Mouse (Mus musculus) C2C12 (cell line): ENCODE measurements around the gene Grip1.

Source experiments
- CEBPB ChIP-seq: IDR thresholded peaks from one replicate; pipeline ENCODE4 v1.6.1; 2011; ENCODE audit warnings: low read depth, mild to moderate bottlenecking, control low read depth, moderate library complexity
- CTCF ChIP-seq: IDR thresholded peaks from one replicate; pipeline ENCODE4 v1.5.1; 2011; ENCODE audit not compliant: control insufficient read depth, insufficient read depth, insufficient read length
- FOSL1 ChIP-seq: IDR thresholded peaks from one replicate; pipeline ENCODE4 v1.8.0; 2011; ENCODE audit warnings: mild to moderate bottlenecking, low read length; ENCODE audit not compliant: poor library complexity, insufficient read depth, severe bottlenecking
- MAX ChIP-seq: IDR thresholded peaks from one replicate; pipeline ENCODE4 v1.6.1; 2011; ENCODE audit warnings: mild to moderate bottlenecking, control low read depth
- MYOD1 ChIP-seq: IDR thresholded peaks from one replicate; pipeline ENCODE4 v1.6.1; 2011; ENCODE audit warnings: low read depth; ENCODE audit not compliant: control insufficient read depth, insufficient read length
- MYOG ChIP-seq: IDR thresholded peaks from one replicate; pipeline ENCODE4 v1.6.1; 2011; ENCODE audit not compliant: control insufficient read depth, insufficient read length; ENCODE audit errors: extremely low read depth
- USF1 ChIP-seq: IDR thresholded peaks from one replicate; pipeline ENCODE4 v1.6.1; 2011; ENCODE audit warnings: low read depth, mild to moderate bottlenecking, control low read depth, moderate library complexity

DNA sequence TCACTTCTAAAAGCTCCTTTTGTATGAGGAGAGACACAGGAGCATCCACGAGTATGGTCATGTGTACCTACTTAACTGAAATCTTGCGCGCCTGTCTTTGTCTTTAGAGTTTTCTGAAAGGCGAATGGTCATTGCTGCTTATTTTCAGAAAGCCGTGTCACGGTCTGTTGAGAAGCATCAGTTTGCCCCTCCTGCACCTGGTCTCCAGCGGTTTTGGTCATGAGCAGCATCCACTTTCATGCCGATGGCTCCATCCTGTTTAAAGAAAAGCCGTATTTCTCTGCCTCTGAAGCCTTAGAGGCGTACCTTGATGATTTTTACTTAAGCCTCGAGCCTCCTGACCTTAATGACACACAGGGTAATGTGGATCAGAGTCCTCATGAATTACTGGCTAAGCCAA is 398.0 kb downstream of the Grip1 start:
- TF ChIP-seq CTCF, result no peak
- no peak for TF ChIP-seq MAX
- TF ChIP-seq USF1, result no peak
- TF ChIP-seq MYOG, result no peak
- TF ChIP-seq MYOD1, result no peak
- TF ChIP-seq CEBPB, result no peak
- no peak for TF ChIP-seq FOSL1
